Mouse (Mus musculus): Measurements from ENCODE around the gene Gcgr. TPM values are rescaled to one million over a fixed set of nuclear protein-coding genes. Genes with fewer than 3 reads are reported as not detected.
"Not testable (repeated sequence)": the region's sequence is repeated elsewhere in the genome, so short reads cannot be mapped to it uniquely, and the experiment has no call there.

The Gcgr gene
- polyA plus RNA-seq, 1 experiment from 2014 or later = 0.17 TPM

- H3K9me3 ChIP-seq = no peaks in the 10 kb centered on the region
- ATAC-seq (replicated peaks) = no peak
- H3K4me2 ChIP-seq = no peak overlapping the region
- no peak overlapping the region for H3K4me3 ChIP-seq
- peaks cover 18% of the 10 kb centered on the region for H3K36me3 ChIP-seq (replicated peaks)
- no peak overlapping the region for H3K9ac ChIP-seq
- peaks cover 27% of the 10 kb centered on the region for H3K4me1 ChIP-seq
- 94% methylated on average over 3 of the region's 3 CpGs for WGBS
- no peak overlapping the region for H3K27ac ChIP-seq
- no peaks in the 10 kb centered on the region for H3K27me3 ChIP-seq (replicated peaks)
These were observed 15.5 kb downstream of the Gcgr start for GRCm38 (mm10) chr11:120545964-120546363.

- H3K9ac ChIP-seq = no peak overlapping the region
- WGBS = 58% methylated on average over 2 of the region's 2 CpGs
These were observed 17.0 kb downstream of the Gcgr start for GRCm38 (mm10) chr11:120547469-120547868.

GRCm38 (mm10) chr11:120548214-120548613 lies 17.7 kb downstream of the Gcgr start:
- Histone ChIP-seq H3K36me3 (replicated peaks) (peaks cover 10% of the 10 kb centered on the region; the same call in 1 of the 2 replicates), H3K27me3 (replicated peaks) (no peaks in the 10 kb centered on the region), H3K9me3 (no peaks in the 10 kb centered on the region), H3K27ac (no peak overlapping the region), H3K9ac (peak overlapping the region; percentile 99; the same call in 1 of the 2 replicates), H3K4me3 (peak overlapping the region; percentile 99), H3K4me1 (peaks cover 27% of the 10 kb centered on the region), H3K4me2 (peak overlapping the region; percentile 91)
- 87% methylated on average over 3 of the region's 3 CpGs for WGBS
- no peak for ATAC-seq (replicated peaks)

More at GRCm38 (mm10) chr11:120547469-120547868, 17.0 kb downstream of the Gcgr start:
- H3K27ac ChIP-seq = no peak overlapping the region
- H3K4me3 ChIP-seq = no peak overlapping the region
- H3K4me1 ChIP-seq = peaks cover 27% of the 10 kb centered on the region
- no peaks in the 10 kb centered on the region for H3K9me3 ChIP-seq
- H3K4me2 ChIP-seq = no peak overlapping the region
- H3K36me3 ChIP-seq (replicated peaks) = peaks cover 18% of the 10 kb centered on the region
- H3K27me3 ChIP-seq (replicated peaks) = no peaks in the 10 kb centered on the region
- ATAC-seq (replicated peaks) = no peak

DNA sequence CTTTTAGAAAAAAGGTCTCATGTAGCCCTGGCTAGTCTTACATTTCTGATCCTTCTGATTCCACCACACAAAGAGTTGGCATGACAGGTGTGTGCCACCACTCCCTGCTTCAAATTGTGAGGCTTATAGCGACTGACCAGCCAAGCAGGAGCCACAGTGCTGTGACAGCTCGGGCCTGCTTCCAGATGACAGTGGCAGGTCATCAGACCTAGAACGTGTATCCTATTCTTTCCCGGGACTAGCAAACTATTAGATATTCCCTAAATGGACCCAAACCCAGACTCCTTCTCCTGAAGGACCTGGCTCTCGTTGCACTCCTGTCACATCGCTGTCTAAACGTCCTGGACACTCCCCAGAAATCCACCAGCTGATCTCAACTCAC lies 18.3 kb downstream of the Gcgr start:
- no peaks in the 10 kb centered on the region for H3K27me3 ChIP-seq (replicated peaks)
- no peak for ATAC-seq (replicated peaks)
- peaks cover 27% of the 10 kb centered on the region for H3K4me1 ChIP-seq
- H3K36me3 ChIP-seq (replicated peaks) = peaks cover 5% of the 10 kb centered on the region; the same call in 1 of the 2 replicates
- H3K9me3 ChIP-seq = no peaks in the 10 kb centered on the region
- H3K4me3 ChIP-seq = peak overlapping the region; percentile 99
- H3K9ac ChIP-seq = peak overlapping the region; percentile 99
- 26% methylated on average over 7 of the region's 7 CpGs for WGBS
- peak overlapping the region; percentile 85 for H3K27ac ChIP-seq
- H3K4me2 ChIP-seq = peak overlapping the region; percentile 91

DNA sequence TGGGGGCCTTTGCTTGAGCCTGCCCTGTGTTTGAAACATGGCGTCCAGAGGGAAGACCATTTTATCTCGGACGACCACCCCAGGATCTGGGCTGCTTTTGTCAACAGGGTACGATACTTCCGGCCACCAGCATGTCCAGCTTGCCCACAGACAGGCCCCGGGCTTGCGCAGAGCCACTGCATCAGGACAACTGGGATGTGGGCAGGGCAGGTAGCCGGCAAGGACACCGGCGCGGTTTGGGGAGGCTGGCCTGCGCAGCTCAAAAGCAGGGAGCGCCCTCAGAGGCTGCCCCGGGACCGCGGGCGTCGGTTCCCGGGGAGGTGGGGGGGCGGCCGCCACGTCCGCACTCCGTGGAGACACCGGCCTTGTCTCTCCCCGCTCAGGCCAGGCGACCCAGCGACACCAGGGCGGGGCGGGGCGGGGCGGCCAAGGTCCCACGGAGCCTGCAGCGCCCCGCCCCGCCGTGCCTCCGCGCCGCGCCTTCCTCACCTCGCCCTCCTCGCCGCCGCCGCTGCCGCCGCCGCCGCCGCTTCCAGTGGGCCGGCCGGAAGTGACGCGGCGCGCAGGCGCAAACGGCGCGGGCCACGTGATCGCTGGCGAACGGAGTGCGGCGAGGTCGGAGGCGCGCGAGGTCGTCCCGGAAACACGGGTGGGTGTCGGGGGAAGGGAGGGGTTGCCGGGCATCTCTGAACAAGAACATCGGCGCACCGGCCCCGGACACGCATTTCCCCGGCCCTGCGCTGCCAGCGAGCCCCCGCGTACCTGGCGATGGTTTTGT lies 18.9 kb downstream of the Gcgr start, which contains the start of gene Mcrip1:
TSS of gene Mcrip1 (minus strand) at position 560 of the 778 bp plus-strand sequence.
- under 1% methylated on average over 65 of the region's 87 CpGs for WGBS
- H3K9ac ChIP-seq = peak within 1 kb of the TSS; percentile 99
- H3K4me2 ChIP-seq = peak within 1 kb of the TSS; percentile 91
- no peaks in the 10 kb centered on the region for H3K9me3 ChIP-seq
- H3K27ac ChIP-seq = peak within 1 kb of the TSS; percentile 85
- peak within 1 kb of the TSS; percentile 99 for H3K4me3 ChIP-seq
- no peaks in the 10 kb centered on the region for H3K27me3 ChIP-seq (replicated peaks)
- ATAC-seq (replicated peaks) = peak; percentile 90
- no peaks in the 10 kb centered on the region for H3K36me3 ChIP-seq (replicated peaks)
- peaks cover 27% of the 10 kb centered on the region for H3K4me1 ChIP-seq

DNA sequence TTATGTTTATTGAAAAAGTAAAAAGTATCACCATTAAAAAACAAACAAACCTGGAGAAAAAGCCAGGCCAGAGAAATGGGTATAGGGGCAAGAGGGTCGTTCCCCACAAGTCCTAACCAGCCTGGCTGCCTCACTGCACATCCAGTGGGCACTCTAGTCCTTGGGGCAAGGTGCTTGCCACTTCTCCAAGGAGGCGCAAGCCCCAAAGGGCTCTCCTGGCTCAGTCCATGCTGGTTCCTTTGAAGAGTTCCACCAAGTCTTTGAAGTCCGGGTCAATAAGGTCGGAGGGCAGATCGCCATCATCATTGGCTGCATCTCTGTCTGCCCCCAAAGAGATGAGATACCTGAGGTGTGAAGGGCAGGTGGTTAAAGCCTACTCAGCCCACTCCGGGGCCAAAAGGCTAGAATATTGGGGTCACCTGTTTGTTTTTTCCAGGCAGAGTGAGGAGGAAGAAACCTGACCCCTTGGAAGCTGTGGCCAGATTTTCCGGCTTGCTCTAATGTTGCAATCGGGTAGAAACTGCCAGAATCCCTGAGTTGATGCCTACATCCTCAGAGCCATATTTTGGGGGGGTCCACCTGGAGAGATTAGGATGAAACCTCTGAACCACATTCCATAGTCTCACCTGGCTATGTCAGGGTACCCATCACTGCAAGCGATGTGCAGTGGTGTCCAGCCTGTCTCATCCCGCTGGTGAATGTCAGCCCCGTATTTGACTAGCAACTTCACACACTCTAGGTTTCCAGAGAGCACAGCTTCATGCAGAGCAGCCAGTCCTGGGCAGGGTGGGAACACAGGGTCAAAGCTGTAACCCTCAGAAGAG lies 19.7 kb downstream of the Gcgr start:
- H3K9ac ChIP-seq = peak overlapping the region; percentile 99
- no peaks in the 10 kb centered on the region for H3K9me3 ChIP-seq
- H3K4me2 ChIP-seq = peak overlapping the region; percentile 91
- peak overlapping the region; percentile 99 for H3K4me3 ChIP-seq
- peak; percentile 51; the same call in 1 of the 2 replicates for ATAC-seq (replicated peaks)
- H3K27ac ChIP-seq = peak overlapping the region; percentile 85
- peaks cover 27% of the 10 kb centered on the region for H3K4me1 ChIP-seq
- no peaks in the 10 kb centered on the region for H3K27me3 ChIP-seq (replicated peaks)
- H3K36me3 ChIP-seq (replicated peaks) = no peaks in the 10 kb centered on the region
- 64% methylated on average over 11 of the region's 11 CpGs for WGBS

DNA sequence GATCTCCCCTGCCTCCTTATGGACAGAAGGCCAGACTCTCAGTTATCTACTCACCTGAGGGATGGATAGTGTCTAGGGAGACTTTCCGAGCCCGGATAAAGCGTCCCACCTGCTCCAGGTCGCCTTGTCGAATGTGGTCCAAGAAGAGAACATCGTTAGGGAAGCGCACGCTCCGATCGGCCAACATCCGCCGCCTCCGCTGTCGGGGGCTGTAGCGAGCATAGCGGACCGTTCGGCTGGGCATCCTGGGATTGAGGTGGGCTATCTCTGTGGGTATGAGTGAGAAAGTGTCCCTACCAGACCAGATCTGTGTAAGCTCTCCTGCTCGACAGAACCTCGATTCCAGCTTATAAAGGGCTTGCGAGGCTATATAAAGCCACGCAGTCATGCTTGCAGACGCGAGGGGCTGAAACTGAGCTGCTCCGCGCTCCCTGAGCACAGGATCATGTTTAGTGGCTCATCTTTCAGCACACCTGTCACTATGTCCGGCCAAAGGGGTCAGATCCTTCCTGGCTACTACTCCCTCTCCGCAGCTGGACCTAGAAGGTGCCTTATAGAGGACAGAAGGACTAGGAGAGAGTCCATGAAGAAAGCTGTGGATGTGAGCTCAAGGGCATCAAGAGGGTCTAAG lies 20.4 kb downstream of the Gcgr start, which contains the start of gene Ppp1r27:
TSS of gene Ppp1r27 (minus strand) at position 323 of the 631 bp plus-strand sequence.
- Histone ChIP-seq H3K27ac (peak within 1 kb of the TSS; percentile 85), H3K4me3 (peak within 1 kb of the TSS; percentile 99), H3K9ac (peak within 1 kb of the TSS; percentile 99), H3K36me3 (replicated peaks) (no peaks in the 10 kb centered on the region), H3K27me3 (replicated peaks) (no peaks in the 10 kb centered on the region), H3K4me2 (peak within 1 kb of the TSS; percentile 91), H3K9me3 (no peaks in the 10 kb centered on the region), H3K4me1 (peaks cover 27% of the 10 kb centered on the region)
- WGBS = 92% methylated on average over 28 of the region's 28 CpGs
- ATAC-seq (replicated peaks) = no peak

DNA sequence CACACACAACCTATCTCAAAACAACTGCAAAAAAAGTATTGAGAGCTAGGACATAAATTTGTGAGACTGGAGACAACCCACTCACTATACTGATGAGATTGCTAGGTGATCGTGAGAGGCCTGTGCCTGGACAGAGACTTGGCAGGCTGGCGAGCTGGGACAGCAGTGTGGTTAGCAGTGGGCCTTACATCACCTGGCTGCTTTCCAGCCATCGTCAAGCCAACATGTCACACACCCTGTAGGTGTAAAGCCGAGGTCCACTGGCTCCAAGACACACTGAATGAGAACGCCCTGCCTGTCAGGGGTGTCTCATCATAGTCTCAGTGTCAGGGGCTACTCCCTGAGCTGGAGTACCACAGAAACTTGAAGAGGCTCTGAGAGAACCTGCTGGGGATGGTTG lies 22.2 kb downstream of the Gcgr start:
- Histone ChIP-seq H3K4me3 (no peak overlapping the region), H3K27ac (no peak overlapping the region), H3K4me1 (peaks cover 21% of the 10 kb centered on the region), H3K27me3 (replicated peaks) (no peaks in the 10 kb centered on the region), H3K4me2 (no peak overlapping the region), H3K36me3 (replicated peaks) (no peaks in the 10 kb centered on the region), H3K9me3 (no peaks in the 10 kb centered on the region), H3K9ac (no peak overlapping the region)
- WGBS = 76% methylated on average over 5 of the region's 5 CpGs
- ATAC-seq (replicated peaks) = no peak

GRCm38 (mm10) chr11:120554834-120555233 lies 24.3 kb downstream of the Gcgr start:
- no peak overlapping the region for H3K4me2 ChIP-seq
- no peak overlapping the region for H3K4me3 ChIP-seq
- no peaks in the 10 kb centered on the region for H3K9me3 ChIP-seq
- H3K36me3 ChIP-seq (replicated peaks) = peaks cover 9% of the 10 kb centered on the region; the same call in 1 of the 2 replicates
- peaks cover 8% of the 10 kb centered on the region for H3K4me1 ChIP-seq
- no peak for ATAC-seq (replicated peaks)
- 83% methylated on average over 7 of the region's 7 CpGs for WGBS
- no peak overlapping the region for H3K9ac ChIP-seq
- no peaks in the 10 kb centered on the region for H3K27me3 ChIP-seq (replicated peaks)
- H3K27ac ChIP-seq = no peak overlapping the region

GRCm38 (mm10) chr11:120555260-120555659 lies 24.8 kb downstream of the Gcgr start:
- ATAC-seq (replicated peaks) = no peak
- Histone ChIP-seq H3K9ac (no peak overlapping the region), H3K4me1 (peaks cover 4% of the 10 kb centered on the region), H3K4me2 (no peak overlapping the region), H3K36me3 (replicated peaks) (peaks cover 13% of the 10 kb centered on the region; the same call in 1 of the 2 replicates), H3K9me3 (no peaks in the 10 kb centered on the region), H3K27me3 (replicated peaks) (no peaks in the 10 kb centered on the region), H3K4me3 (no peak overlapping the region), H3K27ac (no peak overlapping the region)
- WGBS = 93% methylated on average over 2 of the region's 2 CpGs

- H3K9ac ChIP-seq; ATAC-seq (replicated peaks); H3K4me2 ChIP-seq; H3K9me3 ChIP-seq; H3K4me1 ChIP-seq; H3K27me3 ChIP-seq (replicated peaks); H3K4me3 ChIP-seq; H3K27ac ChIP-seq: not testable (repeated sequence)
- 91% methylated on average over 6 of the region's 6 CpGs for WGBS
- H3K36me3 ChIP-seq (replicated peaks) = peaks cover 48% of the 10 kb centered on the region
These were observed 28.3 kb downstream of the Gcgr start for GRCm38 (mm10) chr11:120558843-120559242.
